Mouse (Mus musculus) C2C12 (cell line): ENCODE measurements around the gene March6. TPM values are rescaled to one million over a fixed set of nuclear protein-coding genes. Genes with fewer than 3 reads are reported as not detected.

Source experiments
- H3K27me3 ChIP-seq: one replicate; pipeline ENCODE4 v1.6.1; 2011; ENCODE audit not compliant: control insufficient read depth, insufficient read depth, insufficient read length
- H3K36me3 ChIP-seq: one replicate; pipeline ENCODE4 v1.6.1; 2011; ENCODE audit not compliant: control insufficient read depth, insufficient read depth
- H3K4me3 ChIP-seq: one replicate; pipeline ENCODE4 v1.5.1; 2011; ENCODE audit warnings: mild to moderate bottlenecking, control low read depth; ENCODE audit not compliant: poor library complexity, insufficient read depth, severe bottlenecking
- H3K79me2 ChIP-seq: one replicate; pipeline ENCODE4 v1.6.1; 2011; ENCODE audit not compliant: control insufficient read depth, insufficient read depth
- H3K79me3 ChIP-seq: one replicate; pipeline ENCODE4 v1.6.1; 2011; ENCODE audit warnings: low read depth, control low read depth
- H3ac ChIP-seq: one replicate; pipeline ENCODE3; 2011; ENCODE audit warnings: low read depth; ENCODE audit not compliant: control insufficient read depth, insufficient read length
- CEBPB ChIP-seq: IDR thresholded peaks from one replicate; pipeline ENCODE4 v1.6.1; 2011; ENCODE audit warnings: low read depth, mild to moderate bottlenecking, control low read depth, moderate library complexity
- CTCF ChIP-seq: IDR thresholded peaks from one replicate; pipeline ENCODE4 v1.5.1; 2011; ENCODE audit not compliant: control insufficient read depth, insufficient read depth, insufficient read length
- FOSL1 ChIP-seq: IDR thresholded peaks from one replicate; pipeline ENCODE4 v1.8.0; 2011; ENCODE audit warnings: mild to moderate bottlenecking, low read length; ENCODE audit not compliant: poor library complexity, insufficient read depth, severe bottlenecking
- MAX ChIP-seq: IDR thresholded peaks from one replicate; pipeline ENCODE4 v1.6.1; 2011; ENCODE audit warnings: mild to moderate bottlenecking, control low read depth
- MYOD1 ChIP-seq: IDR thresholded peaks from one replicate; pipeline ENCODE4 v1.6.1; 2011; ENCODE audit warnings: low read depth; ENCODE audit not compliant: control insufficient read depth, insufficient read length
- MYOG ChIP-seq: IDR thresholded peaks from one replicate; pipeline ENCODE4 v1.6.1; 2011; ENCODE audit not compliant: control insufficient read depth, insufficient read length; ENCODE audit errors: extremely low read depth
- USF1 ChIP-seq: IDR thresholded peaks from one replicate; pipeline ENCODE4 v1.6.1; 2011; ENCODE audit warnings: low read depth, mild to moderate bottlenecking, control low read depth, moderate library complexity
- polyA plus RNA-seq: library from polyadenylated mRNA; unstranded; fragments of >200 nt; fragmentation: generic; extraction: Trizol; gene quantifications from one replicate; pipeline ENCODE4 v1.2.1, GENCODE M21; 2012; ENCODE audit warnings: missing spikeins

The March6 gene
- polyA plus RNA-seq, 1 experiment, result 22.5 TPM

- no peaks in the 10 kb centered on the region for H3K27me3 ChIP-seq
- no peaks in the 10 kb centered on the region for H3K79me3 ChIP-seq
- no peaks in the 10 kb centered on the region for H3K36me3 ChIP-seq
- H3K4me3 ChIP-seq, result no peak overlapping the region
- TF ChIP-seq CEBPB, result no peak
- TF ChIP-seq CTCF, result no peak
- TF ChIP-seq MYOD1, result no peak
- TF ChIP-seq MAX, result no peak
- TF ChIP-seq MYOG, result no peak
- no peak for TF ChIP-seq FOSL1
- TF ChIP-seq USF1, result no peak
- no peaks in the 10 kb centered on the region for H3K79me2 ChIP-seq
- H3ac ChIP-seq, result no peak overlapping the region
These were observed 16.6 kb upstream of the March6 start for GRCm38 (mm10) chr15:31547421-31547820.

GRCm38 (mm10) chr15:31546291-31546690 is 15.4 kb upstream of the March6 start:
- H3K4me3 ChIP-seq, result no peak overlapping the region
- H3K79me2 ChIP-seq, result no peaks in the 10 kb centered on the region
- peak; percentile 46 for TF ChIP-seq FOSL1
- no peak for TF ChIP-seq USF1
- no peak for TF ChIP-seq CEBPB
- H3K36me3 ChIP-seq, result no peaks in the 10 kb centered on the region
- no peaks in the 10 kb centered on the region for H3K79me3 ChIP-seq
- no peak overlapping the region for H3ac ChIP-seq
- H3K27me3 ChIP-seq, result no peaks in the 10 kb centered on the region

- H3K79me2 ChIP-seq, result no peaks in the 10 kb centered on the region
- H3ac ChIP-seq, result no peak overlapping the region
- H3K4me3 ChIP-seq, result no peak overlapping the region
- no peaks in the 10 kb centered on the region for H3K27me3 ChIP-seq
- no peak for TF ChIP-seq CEBPB
- TF ChIP-seq USF1, result no peak
- TF ChIP-seq MYOG, result no peak
- no peak for TF ChIP-seq CTCF
- TF ChIP-seq MYOD1, result no peak
- no peak for TF ChIP-seq FOSL1
- no peaks in the 10 kb centered on the region for H3K36me3 ChIP-seq
- no peaks in the 10 kb centered on the region for H3K79me3 ChIP-seq
These were observed 14.2 kb upstream of the March6 start for GRCm38 (mm10) chr15:31545058-31545457.

GRCm38 (mm10) chr15:31543246-31543645 is 12.4 kb upstream of the March6 start:
- no peak overlapping the region for H3K4me3 ChIP-seq
- H3K36me3 ChIP-seq, result no peaks in the 10 kb centered on the region
- TF ChIP-seq CTCF (no peak), MYOG (no peak), MYOD1 (no peak)
- H3ac ChIP-seq, result no peak overlapping the region
- H3K79me2 ChIP-seq, result no peaks in the 10 kb centered on the region
- H3K79me3 ChIP-seq, result no peaks in the 10 kb centered on the region
- no peaks in the 10 kb centered on the region for H3K27me3 ChIP-seq

GRCm38 (mm10) chr15:31542013-31542958 is 11.4 kb upstream of the March6 start:
- no peak overlapping the region for H3K4me3 ChIP-seq
- no peaks in the 10 kb centered on the region for H3K36me3 ChIP-seq
- TF ChIP-seq MYOD1 (no peak), MAX (no peak)
- H3ac ChIP-seq, result no peak overlapping the region
- no peaks in the 10 kb centered on the region for H3K79me3 ChIP-seq
- H3K27me3 ChIP-seq, result no peaks in the 10 kb centered on the region
- H3K79me2 ChIP-seq, result no peaks in the 10 kb centered on the region

GRCm38 (mm10) chr15:31540513-31540802 is 9.6 kb upstream of the March6 start:
- no peak for TF ChIP-seq MAX
- no peak for TF ChIP-seq FOSL1
- TF ChIP-seq MYOG, result no peak
- TF ChIP-seq CEBPB, result no peak
- H3K27me3 ChIP-seq, result no peaks in the 10 kb centered on the region
- no peaks in the 10 kb centered on the region for H3K79me3 ChIP-seq
- H3K36me3 ChIP-seq, result no peaks in the 10 kb centered on the region
- no peak overlapping the region for H3ac ChIP-seq
- no peaks in the 10 kb centered on the region for H3K79me2 ChIP-seq
- H3K4me3 ChIP-seq, result no peak overlapping the region
